Mouse (Mus musculus) ES-Bruce4 (cell line): ENCODE data around the gene Dlk2.

Experiments used
- CTCF ChIP-seq: IDR thresholded peaks from one replicate; pipeline ENCODE4 v1.8.1; 2011; ENCODE audit warnings: low read depth, low read length
- EP300 ChIP-seq: IDR thresholded peaks from 2 replicates; pipeline ENCODE4 v1.6.1; 2011; ENCODE audit warnings: low read depth, low read length; ENCODE audit not compliant: insufficient read depth
- POLR2A ChIP-seq: IDR thresholded peaks from one replicate; pipeline ENCODE4 v1.8.1; 2011; ENCODE audit warnings: low read length; ENCODE audit not compliant: insufficient read depth

GRCm38 (mm10) chr17:46247512-46248188, 49.6 kb upstream of the Dlk2 start, which contains the start of the genes Polr1c and Yipf3:
- no peak for TF ChIP-seq CTCF
- TF ChIP-seq POLR2A = peak; percentile 48
- TF ChIP-seq EP300 = no peak
